Mouse (Mus musculus) cerebellum, postnatal 25 days (tissue): ENCODE data around the gene Mcee.

Experiments used
- DNase-seq, 2 experiments: peaks; one replicate each; pipeline ENCODE4 v3.0.0; 2021; ENCODE audit warnings: mixed read lengths in 2 of 2

Mcee gene

DNA sequence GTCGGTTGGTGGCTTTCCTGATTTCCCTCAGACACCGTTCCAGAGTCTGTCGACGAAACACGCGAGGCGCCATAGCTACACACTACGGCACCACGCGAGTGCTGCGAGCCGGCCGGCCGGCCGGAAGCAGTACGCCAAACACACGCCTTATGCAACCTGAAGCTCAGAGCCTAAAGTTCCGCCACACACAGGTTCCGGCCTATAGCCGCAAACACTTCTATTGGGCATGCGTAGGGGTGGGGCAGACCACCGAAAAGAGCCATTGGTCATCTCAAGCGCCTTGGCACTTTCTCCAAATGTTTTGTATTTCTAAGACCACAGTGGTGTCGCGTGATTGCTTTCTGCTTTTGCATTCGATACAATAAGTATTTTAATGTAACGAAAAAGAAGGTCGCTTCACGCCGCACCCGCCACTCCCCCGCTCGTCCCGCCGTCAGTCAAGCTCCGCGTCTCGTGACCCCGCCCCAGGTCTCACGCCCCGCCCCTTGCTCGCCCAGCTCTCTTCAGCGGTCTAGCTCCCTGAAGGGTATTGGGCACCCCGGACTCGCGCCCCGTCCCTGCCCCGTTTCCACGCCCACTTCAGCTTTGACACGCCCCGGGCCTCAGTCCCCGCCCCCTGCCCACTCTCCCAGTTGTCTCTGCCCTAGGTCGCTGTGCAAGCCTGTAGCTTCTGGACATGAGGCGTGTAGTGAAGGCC lies at the start of gene Mcee, which contains the start of gene Mphosph10:
Gene Mcee (plus strand): TSS at position 486 of the 697 bp plus-strand sequence.
Gene Mphosph10 (minus strand): TSS at position 147 of the 697 bp plus-strand sequence.
- peak; percentile 94 to 97 for DNase-seq

DNA sequence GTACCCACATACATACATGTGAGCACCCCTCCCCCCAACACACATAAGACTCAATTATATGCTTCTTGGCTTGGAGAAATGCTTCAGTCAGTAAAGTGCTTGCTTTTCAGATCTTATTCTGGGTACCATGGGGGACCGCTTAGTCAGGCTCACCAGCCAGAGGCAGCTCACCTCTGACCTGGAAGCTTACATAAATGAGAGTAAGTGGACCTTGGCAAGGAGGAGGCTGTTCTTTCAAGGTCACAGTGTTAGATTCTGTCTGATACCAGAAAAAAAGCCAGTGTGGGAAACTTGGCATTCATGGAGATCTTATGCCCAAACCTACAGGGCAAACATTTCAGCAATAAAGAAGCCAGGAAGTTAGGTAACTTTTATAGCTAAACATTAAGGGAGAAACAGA lies 44.6 kb upstream of the Mcee start:
- no peak for DNase-seq

DNA sequence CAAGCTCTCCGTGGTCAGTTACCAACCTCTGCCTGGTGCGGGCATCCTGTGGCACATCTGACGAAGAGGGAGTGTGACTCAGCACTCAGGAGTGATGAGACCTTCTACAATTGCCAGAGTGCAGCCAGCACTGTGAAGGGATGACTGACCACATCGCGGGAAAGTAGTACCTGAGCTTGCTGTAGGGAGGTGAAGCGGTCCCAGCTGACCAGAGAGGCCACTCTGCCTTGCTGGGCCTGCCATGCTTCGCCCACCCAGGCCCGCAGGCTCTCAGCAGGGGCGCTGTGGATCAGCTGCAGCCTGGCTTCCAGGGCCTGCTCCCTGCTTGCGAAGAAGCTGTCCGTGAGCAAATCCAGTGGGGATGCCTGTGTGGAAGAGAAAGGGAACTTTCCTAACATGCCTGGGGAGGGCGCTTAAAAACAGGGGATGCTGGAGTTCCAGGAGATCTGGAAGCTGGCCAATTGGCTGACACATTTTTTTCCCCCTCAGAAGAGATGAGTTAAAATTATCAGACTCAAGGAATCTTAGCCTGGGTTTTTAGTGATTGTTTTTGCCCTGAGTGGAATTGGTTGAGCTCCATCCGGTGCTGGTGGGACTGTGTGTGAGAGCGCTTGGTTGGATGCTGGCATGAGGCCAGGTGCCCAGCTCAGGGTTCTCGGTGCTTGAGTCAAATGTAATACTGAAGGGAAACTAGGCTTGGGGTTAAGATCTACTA lies 43.1 kb upstream of the Mcee start:
- DNase-seq = peak; percentile 52 to 67

DNA sequence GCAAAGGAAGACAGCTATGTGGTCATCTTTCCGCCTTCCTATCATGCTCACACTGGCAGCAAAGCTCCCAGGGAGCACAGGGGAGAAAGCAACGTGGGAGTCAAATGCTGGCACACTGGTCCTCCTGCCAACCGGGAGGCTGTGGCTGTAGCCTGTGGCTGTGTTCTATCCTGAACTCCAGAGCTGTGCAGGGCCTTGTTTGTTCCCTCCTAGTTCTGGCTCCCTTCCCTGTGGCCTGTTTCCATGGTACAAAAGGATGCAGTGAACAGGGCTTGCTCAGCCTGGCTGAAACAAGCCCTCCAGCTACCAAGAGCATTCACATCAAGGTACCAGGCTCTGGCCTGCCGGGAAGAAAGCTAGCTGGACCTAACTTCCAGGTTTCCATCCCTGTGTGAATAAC lies 41.3 kb upstream of the Mcee start:
- peak; percentile 75 to 82 for DNase-seq

DNA sequence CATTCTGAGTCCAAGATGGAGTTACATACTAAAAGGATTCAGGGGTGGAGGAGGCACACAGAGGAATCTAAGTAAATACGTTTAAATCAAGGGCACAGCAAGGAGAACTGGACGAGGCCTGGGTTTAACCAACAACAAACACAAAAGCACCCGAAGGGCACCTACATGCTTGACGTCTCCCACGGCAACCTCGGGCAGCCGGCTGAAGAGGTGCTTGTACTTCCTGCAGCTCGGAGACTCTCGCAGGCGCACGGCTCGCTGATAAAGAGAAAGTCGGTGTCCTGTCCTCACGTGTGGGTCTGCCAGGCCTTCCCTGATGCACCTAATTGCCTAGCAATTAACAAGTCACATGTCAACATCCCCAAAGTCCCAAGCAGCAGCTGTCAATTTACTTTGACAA lies 38.2 kb upstream of the Mcee start:
- DNase-seq = no peak

DNA sequence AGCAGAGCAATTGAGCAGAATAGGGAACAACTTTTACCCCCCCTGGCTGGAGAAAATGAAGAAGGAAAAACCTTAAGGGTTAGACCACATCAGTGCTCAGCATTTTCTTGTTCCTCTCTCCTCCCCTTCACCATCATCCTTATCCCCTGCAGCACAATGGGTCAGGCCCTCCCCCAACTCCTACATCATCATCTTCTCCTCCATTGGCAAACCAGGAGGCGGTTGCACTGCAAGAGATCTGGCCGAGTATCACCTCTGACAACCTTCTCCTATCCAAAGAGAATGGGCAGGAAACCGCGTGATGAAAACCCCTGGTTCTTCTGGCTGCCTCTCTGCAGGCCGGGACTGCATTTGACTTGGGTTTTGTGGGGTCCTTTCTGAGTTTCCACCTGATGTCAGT lies 35.7 kb upstream of the Mcee start:
- DNase-seq = no peak

DNA sequence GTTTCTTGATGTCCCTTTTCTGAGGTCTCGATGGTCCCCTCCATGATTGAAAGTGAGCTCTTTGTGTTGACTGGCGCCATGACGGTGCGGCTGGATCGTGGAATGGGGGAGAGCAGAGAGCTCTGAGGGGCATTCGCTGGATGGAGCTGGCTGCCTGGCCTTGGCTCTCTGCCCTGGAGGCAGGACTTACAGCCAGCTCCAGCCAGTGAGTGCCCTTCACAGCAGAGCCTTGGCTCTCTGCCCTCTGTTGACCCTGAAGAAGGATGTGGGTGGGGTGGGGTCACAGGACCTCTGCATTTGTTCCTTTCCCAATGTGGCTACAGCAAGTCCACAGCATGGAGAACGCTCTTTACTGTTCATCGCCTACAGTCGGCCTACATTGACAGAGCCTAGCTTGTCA lies 35.0 kb upstream of the Mcee start:
- peak; percentile 35 to 63 for DNase-seq

DNA sequence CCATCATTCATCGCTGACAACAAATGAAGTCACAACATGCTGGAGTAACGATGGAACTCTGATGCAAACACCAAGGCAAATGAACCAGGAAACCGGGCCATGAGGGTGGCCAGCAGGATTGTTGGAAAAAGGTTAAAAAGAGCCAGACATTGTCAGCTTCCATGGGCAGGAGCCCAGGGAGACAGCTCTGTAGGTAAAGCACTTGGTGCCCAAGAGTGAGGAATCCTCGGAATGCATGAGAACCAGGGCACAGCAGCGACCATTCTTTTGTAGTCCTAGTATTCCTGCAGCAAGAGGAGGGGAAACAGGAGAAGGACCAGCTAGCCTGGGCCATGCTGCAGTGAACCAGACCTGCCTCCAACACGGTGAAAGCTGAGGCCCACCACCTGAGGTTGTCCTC lies 33.7 kb upstream of the Mcee start:
- no peak for DNase-seq

DNA sequence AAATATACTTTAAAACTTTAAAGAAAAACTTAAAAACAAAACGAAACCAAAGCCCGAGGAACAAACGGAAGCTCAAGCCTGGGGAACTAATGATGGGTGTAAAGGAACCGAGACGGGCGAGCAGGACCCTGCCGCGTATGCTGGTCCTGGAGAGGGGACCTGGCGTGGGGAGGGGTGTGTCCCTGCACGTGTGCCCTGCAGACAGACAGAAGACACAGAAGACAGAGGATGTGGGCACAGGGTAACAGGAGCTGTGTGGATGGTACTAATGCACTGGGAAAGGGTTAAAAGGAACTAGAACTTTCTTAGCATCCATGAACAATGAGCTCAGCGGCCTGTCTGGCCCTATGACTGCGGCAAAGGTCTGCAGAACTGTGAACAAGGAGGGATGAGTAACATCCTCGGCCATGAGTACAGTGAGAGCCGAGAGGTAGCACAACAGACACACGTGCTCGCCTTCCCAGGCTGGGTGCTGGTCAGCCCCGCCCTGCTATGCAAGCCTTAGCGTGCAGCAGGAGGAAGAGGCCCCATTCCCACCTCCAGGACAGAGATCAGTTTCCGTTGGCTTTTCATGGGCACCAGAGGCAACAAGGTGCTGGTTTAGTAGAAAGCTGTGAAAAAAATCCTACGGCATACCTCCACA lies 32.3 kb upstream of the Mcee start:
- no peak for DNase-seq

DNA sequence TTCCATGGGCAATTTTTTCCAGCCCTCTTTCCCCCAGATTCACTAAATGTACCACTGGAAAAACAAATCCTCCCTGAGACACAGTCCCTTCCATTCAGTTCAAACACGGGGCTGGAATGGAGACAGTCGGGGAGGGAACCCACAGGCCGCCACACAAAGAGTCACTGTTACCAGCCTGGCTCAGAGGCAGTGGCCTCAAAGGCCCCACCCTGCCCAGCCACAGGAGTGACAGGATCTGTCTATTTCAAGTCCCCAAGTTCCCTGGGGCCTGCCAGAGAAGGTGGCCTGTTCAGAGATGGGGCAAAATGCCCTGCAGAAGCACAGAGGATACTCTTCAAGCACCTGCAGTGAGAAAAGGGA lies 31.8 kb upstream of the Mcee start:
- DNase-seq = peak in 1 of 2 experiments; percentile 20

DNA sequence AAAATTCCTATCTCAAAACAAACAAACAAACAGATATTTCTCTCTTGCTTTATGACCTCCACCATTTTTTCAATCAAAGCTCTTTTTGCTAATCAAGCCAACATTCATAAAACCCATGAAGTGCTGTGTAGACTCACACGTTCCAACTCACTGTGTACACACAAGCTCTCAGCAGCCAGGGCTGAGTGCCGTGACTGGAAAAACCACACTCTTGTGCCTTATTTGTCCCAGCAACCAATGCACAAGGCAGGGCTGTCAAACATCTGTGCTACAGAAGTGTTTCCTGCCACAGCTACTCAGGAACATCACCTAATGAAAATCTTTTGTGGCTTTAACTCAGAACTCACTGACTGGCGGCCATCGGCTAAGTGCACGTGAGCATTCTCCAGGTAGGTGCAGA lies 26.5 kb upstream of the Mcee start:
- DNase-seq = no peak

DNA sequence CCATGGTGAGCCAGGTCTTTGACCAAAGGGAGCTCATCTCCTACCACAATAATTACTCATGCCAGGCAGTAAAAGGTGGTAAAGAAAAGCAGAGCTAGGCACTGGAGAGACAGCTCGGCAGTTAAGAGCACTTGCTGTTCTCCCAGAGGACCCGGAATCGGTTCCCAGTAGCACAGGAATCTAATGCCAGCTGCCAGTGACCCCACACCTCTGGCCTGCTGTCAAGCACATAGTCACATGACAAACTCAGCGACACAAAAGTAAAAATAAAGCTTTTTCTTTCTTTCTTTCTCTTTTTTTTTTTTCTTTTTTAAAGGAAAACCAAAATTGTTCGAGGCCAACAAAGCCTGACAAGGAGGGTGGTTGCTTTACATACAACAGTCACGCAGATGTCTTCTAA lies 22.6 kb upstream of the Mcee start:
- DNase-seq = no peak

DNA sequence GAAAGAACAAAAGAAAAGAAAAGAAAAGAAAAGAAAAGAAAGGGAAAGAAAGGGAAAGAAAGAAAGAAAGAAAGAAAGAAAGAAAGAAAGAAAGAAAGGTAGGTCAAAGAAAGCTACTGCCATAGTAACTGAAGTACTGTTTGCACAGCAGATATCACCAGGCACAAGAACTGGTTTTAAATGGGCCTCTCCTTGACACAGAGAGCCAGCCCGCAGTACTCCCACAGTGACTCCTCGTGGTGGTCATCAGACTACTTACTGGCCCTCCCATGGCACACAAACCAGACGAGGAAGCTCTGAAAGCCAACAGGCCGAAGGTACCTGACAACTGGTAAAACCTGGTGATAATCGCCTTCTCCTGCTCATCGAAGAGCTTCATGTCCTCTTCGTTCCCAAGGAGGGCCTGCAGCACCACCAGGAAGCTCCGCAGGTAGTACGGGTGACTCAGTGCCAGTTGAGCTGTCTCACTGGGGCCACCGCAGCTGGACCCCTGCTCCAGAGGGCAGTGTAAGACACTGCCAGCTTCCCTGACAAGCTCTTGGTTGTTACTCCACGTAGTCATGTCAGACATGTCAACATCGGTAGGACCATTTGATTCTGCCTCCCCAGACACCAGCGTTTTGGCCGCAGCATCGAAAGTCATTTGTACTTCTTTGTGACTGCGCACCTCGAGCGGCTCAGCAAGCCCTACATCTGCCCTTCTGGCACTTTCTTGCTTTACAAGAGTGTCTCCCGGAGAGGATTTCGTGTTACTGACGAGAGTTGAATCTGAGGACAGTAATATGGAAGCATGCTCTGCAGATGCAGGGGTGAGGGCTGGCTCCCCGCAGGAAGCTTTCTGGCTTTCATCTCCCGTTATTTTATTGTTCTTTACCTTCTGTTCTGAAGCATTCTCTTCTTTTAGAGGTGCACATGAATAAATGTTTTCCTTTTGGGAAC lies 20.2 kb upstream of the Mcee start:
- DNase-seq = no peak

DNA sequence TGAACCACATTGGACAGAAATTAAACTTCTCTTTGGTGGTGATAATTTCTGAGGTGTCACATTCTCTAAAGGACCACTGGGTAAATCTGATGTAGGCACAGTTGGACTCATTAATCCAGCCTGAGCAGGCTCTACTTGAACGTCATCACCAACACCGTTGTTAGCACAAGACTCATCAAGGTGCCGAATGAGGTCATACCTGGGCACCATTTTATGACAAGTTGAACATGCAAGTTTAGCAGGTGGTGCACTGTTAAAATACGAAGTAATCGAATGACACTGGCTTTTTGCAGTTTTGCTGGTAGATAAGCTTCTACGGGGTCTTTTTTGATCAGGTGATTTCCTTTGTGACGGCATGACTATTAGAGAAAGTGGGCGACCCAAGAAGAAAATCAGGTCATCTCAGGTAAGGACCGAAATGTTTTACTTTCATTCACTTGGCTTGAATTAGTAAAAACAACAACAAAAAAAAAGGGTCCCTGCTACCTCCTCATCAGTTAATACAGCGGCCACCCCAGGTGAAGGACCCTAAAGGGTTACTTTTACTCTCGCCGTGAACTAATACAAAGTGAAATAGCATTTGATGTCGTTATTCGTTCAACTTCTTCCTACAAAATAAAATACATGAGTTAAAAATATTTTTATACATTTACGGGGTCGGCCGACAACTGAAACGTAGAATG lies 19.1 kb upstream of the Mcee start:
- no peak for DNase-seq

DNA sequence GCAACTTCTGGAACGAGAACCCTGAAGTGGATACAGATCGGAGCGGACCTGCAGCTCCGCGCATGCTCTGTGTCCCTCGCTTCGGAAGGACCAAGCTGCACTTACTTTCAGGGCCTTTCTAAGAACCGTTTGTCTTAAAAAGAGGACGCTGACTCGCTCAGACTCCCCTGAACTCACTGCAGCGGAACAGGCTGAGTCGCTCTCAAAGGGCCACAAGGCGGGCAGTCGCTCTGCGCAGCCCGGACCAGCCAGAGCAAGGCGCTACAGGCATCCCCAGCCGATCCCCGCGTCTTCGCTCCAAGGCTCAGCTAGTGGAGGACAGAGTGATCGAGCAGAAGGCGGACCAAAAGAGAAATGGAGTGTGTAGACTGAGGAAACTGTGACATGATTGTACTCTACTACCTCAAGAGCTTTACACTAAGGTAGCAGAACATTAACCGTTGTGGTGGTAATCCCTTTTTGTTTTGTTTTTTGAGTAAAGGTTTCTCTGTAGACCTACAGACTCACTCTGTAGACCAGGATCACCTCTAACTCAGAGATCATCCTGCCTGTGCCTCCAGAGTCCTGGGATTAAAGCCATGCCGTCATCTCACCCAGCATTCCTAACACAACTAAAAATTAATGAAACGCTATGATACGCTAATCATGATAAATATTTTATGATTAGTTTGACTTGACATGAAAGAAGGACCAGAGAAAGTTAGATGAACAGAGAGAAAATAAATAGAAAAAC lies 18.4 kb upstream of the Mcee start, which contains the start of gene Fan1:
Gene Fan1 (minus strand): TSS at position 266 of the 733 bp plus-strand sequence.
- peak; percentile 90 to 92 for DNase-seq

DNA sequence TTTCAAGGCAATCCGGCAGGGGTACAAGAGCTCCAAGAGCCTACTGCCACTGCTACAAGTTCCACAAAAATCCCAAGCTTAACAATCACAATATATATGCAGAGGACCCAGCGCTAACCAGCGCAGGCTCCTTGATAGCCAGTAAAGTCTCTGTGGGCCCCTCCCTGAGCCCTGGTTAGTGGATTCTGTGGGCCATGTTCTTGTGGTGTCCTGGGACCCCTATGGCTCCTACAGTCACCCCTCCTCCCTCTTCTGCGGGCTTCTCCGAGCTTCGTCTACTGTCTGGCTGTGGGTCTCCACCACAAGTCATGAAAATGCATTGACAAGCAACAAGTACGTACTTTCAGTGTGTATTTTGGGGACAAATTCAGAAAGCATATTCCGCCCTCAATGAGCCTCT lies 928 bp upstream of the Mcee start:
- DNase-seq = peak in 1 of 2 experiments; percentile 17

DNA sequence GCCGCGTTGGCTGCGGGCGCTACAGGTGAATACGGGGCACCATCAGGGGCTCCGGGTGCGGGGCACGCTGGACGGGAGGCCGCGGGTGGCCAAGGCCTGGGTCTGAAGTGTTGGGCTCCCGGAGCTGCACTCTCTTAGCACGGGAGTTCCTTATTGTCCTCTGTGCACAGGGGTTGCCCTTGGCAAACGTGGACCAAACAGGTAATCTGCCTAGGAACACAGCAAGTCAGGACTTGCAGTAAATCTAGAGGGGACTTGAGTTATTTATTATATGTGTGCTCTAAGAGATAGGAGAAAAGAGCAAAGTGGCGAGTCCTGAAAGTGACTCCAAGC lies 378 bp downstream of the Mcee start:
- DNase-seq = no peak

DNA sequence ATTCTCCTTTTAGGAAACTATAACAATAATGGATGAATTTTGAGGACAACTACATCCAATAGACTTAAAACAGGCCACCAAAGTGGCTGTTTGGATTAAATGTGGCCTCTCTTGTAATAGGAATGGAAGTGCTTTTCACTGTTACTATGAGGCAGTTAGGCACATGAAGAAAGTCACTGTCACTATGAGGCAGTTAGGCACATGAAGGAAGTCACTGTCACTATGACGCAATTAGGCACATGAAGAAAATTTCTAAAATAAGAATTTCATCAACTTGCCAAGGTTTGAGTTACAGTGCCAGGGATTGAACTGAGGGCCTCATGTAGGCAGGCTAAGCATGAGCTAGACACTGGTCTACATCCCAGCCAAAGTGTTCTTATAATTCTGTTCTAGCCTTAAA lies 8.3 kb downstream of the Mcee start:
- no peak for DNase-seq

DNA sequence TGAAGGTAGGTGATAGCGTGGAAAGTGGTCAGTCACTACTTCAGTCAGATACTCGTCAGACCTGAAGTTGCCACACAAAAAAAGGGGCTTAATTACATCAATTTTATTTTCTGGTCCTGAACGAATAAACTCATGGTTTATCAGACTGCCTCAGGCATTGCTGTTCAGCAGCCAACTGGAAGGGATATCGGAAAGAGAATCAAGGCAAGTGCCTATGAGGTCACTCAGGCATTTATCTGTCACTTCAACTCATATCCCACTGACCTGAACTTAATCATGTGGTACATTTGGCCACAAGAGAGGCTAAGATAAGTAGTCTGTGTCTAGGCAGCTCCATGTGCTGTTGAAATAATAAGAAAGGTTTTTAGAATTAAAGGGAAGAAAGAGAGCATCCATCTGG lies 10.0 kb downstream of the Mcee start:
- DNase-seq = no peak

DNA sequence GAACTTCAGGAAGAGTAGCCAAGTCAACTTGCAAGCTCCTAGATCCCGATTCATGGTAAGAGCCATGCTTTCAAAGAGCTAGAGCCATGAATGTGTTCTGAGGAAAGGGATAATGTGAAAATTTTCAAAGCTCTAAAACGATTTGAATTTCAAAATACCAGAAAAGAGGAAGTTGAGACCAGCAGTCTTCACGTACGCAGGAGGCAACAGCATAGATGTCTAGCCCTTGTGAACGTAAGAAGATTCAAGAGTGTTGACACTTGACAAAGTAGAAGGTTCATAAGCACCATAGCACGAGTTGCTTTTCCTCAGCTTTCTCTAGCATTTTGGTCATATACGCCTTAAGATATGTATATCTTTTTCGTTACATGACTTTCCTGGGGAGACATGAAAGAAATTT lies 11.6 kb downstream of the Mcee start:
- no peak for DNase-seq

DNA sequence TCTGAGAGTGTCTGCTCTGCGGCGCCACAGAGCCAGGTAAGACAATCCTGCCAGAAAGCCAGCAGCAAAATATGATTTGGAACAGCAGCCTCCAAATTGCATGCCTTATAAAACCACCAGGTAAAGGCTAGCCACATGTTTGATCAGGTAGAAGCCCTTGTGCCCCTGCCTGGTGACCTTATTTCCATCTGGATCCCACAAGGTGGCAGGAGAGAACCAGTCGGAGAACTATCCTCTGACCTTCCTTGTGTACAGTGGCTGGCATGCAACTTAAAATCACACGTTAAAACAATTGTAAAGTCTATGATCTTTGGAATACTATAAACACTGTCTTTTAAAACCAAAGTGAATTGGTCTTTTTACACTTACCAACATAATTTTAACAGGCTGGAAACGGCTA lies 32.5 kb downstream of the Mcee start:
- peak; percentile 51 to 71 for DNase-seq
